Mouse (Mus musculus) lung, postnatal 0 days (tissue): Measurements from ENCODE around the gene Cdh13.
"Not testable (repeated sequence)": the region's sequence is repeated elsewhere in the genome, so short reads cannot be mapped to it uniquely, and the experiment has no call there.

Experiments used
- CTCF ChIP-seq: IDR thresholded peaks from 2 replicates; pipeline ENCODE4 v1.5.1; 2016; ENCODE audit warnings: antibody characterized with exemption, mild to moderate bottlenecking
- EP300 ChIP-seq: IDR thresholded peaks from 2 replicates; pipeline ENCODE4 v1.6.1; 2016; ENCODE audit warnings: antibody characterized with exemption, mild to moderate bottlenecking, control low read depth

- peak; percentile 62 for TF ChIP-seq CTCF
- not testable (repeated sequence) for TF ChIP-seq EP300
Observed at GRCm38 (mm10) chr8:119356631-119357030, 1073.1 kb downstream of the Cdh13 start.
